Mouse (Mus musculus) brain, embryonic 14.5 days (tissue): Measurements from ENCODE around the gene Hs3st1.

Experiments
- CTCF ChIP-seq: fragments of 200-500 bp; IDR thresholded peaks from 2 replicates; pipeline ENCODE4 v1.5.1; 2012; ENCODE audit warnings: inconsistent platforms, mild to moderate bottlenecking, moderate library complexity, borderline replicate concordance; ENCODE audit not compliant: insufficient read depth, insufficient read length; ENCODE audit errors: extremely low read depth
- POLR2A ChIP-seq: fragments of 200-500 bp; IDR thresholded peaks from 2 replicates; pipeline ENCODE4 v1.6.1; 2012; ENCODE audit warnings: mild to moderate bottlenecking, inconsistent platforms, borderline replicate concordance; ENCODE audit not compliant: poor library complexity, insufficient read depth, insufficient read length, severe bottlenecking; ENCODE audit errors: extremely low read depth

DNA sequence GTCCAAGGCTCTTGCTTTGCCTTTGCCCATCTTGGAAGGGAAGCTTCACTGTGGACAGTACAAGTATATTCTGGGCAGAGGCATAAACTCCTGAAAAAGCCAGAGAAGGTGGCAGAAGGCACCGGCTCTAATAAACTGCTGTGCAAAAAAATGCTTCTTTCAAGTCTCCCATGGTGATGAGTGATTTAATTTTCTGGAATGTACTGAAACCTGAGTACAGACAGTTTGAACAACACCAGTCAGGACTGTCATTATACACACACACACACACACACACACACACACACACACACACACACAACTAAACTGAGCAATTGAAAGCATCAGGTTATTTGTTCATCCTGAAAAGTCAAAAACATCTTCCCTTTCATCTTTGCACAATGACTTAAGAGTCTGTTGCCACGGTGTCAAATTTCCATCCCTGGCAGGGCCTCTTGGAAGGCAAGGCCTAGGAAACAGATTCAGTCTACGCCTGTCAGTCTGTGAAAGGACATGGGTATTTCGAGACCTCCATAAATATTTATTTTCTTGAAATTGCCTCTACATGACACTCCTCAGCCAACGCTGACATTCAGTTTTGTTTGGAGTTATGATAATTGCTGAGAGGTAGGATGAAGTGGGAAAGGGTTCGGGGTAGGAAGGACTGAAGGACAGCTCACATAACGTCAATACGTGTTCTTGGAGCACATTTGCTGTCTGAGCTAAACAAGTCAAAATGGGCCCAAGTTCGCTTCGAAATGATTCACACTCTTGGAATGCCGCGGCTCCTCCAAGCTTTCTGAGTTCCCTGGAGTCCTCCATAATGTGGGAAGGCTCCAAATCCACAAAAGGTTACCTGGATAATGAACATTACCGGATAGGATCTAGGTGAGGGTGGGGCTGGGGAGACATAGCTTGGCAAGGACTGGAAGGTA is 131.7 kb downstream of the Hs3st1 start:
- no peak for TF ChIP-seq CTCF
- no peak for TF ChIP-seq POLR2A
